8 mouse cellular contexts compared by ENCODE assay signal in genomic region chr11:99229641-99230260, GRCm38 (mm10). TPM values are rescaled to one million over a fixed set of nuclear protein-coding genes. Genes with fewer than 3 reads are reported as not detected.
A peak's percentile ranks its signal among the peaks of the same experiment; 100 is the strongest.
DNase-seq lines count a peak whose midpoint lies in the region; ATAC-seq lines count a peak whose summit lies in the region.

No protein-coding gene starts in this region.

- peak overlapping the region; percentile 99 for H3K27ac ChIP-seq in heart, embryonic 11.5 days (ENCODE audit: low read depth, low read length)
- H3K27ac ChIP-seq in embryonic facial prominence, embryonic 15.5 days (replicated peaks), result peak overlapping the region; percentile 99
- H3K27ac ChIP-seq in limb, embryonic 13.5 days, result peak overlapping the region; percentile 99

- no peaks in the 10 kb centered on the region for H3K9me3 ChIP-seq in heart, embryonic 11.5 days (replicated peaks; ENCODE audit: control insufficient read depth, low read length)
- no peaks in the 10 kb centered on the region for H3K9me3 ChIP-seq in embryonic facial prominence, embryonic 15.5 days (replicated peaks)
- H3K9me3 ChIP-seq in limb, embryonic 13.5 days, result no peaks in the 10 kb centered on the region

- H3K27me3 ChIP-seq in heart, embryonic 11.5 days (ENCODE audit: control insufficient read depth, insufficient read depth, low read length), result no peaks in the 10 kb centered on the region
- no peaks in the 10 kb centered on the region for H3K27me3 ChIP-seq in embryonic facial prominence, embryonic 15.5 days
- H3K27me3 ChIP-seq in limb, embryonic 13.5 days, result no peaks in the 10 kb centered on the region

- DNase-seq in heart, adult 11 months, result no peak
- DNase-seq in CD4-positive, CD25-positive, alpha-beta regulatory T cell, adult 2 months (ENCODE audit: low read depth, low spot score), result peak; percentile 32
- peak; percentile 42 for DNase-seq in retina, embryonic 14.5 days (ENCODE audit: low spot score)
- DNase-seq in ovary, postnatal 10 days (ENCODE audit: low spot score), result no peak
- no peak for DNase-seq in urinary bladder, postnatal 10 days (ENCODE audit: low spot score)

- H3K36me3 ChIP-seq in heart, embryonic 11.5 days (ENCODE audit: control insufficient read depth, insufficient read depth, low read length), result no peaks in the 10 kb centered on the region; the same call in 1 of the 2 replicates
- H3K36me3 ChIP-seq in embryonic facial prominence, embryonic 15.5 days, result peaks cover 25% of the 10 kb centered on the region
- peaks cover 30% of the 10 kb centered on the region for H3K36me3 ChIP-seq in limb, embryonic 13.5 days

- peak overlapping the region; percentile 100 for H3K9ac ChIP-seq in heart, embryonic 11.5 days (ENCODE audit: low read depth, low read length)
- peak overlapping the region; percentile 94 for H3K9ac ChIP-seq in embryonic facial prominence, embryonic 15.5 days
- peak overlapping the region; percentile 99 for H3K9ac ChIP-seq in limb, embryonic 13.5 days

- H3K4me3 ChIP-seq in heart, embryonic 11.5 days (ENCODE audit: low read depth, low read length), result peak overlapping the region; percentile 93
- H3K4me3 ChIP-seq in embryonic facial prominence, embryonic 15.5 days (replicated peaks), result peak overlapping the region; percentile 88
- H3K4me3 ChIP-seq in limb, embryonic 13.5 days, result peak overlapping the region; percentile 82

- under 1% methylated on average over 31 of the region's 31 CpGs for WGBS in heart, embryonic 11.5 days (ENCODE audit: insufficient replicate concordance)
- WGBS in embryonic facial prominence, embryonic 15.5 days, result under 1% methylated on average over 31 of the region's 31 CpGs
- WGBS in limb, embryonic 13.5 days, result 0% methylated on average over 29 of the region's 31 CpGs

- peaks cover 10% of the 10 kb centered on the region for H3K4me1 ChIP-seq in heart, embryonic 11.5 days (ENCODE audit: control insufficient read depth, insufficient read depth, low read length)
- H3K4me1 ChIP-seq in embryonic facial prominence, embryonic 15.5 days, result peaks cover 16% of the 10 kb centered on the region
- peaks cover 28% of the 10 kb centered on the region for H3K4me1 ChIP-seq in limb, embryonic 13.5 days

- peak overlapping the region; percentile 89 for H3K4me2 ChIP-seq in heart, embryonic 11.5 days
- peak overlapping the region; percentile 64 for H3K4me2 ChIP-seq in embryonic facial prominence, embryonic 15.5 days (replicated peaks)
- peak overlapping the region; percentile 78 for H3K4me2 ChIP-seq in limb, embryonic 13.5 days (replicated peaks)

- ATAC-seq in heart, embryonic 11.5 days (replicated peaks; ENCODE audit: insufficient number of reproducible peaks, low FRiP score, low TSS enrichment), result peak; percentile 47; the same call in 1 of the 2 replicates
- peak; percentile 9; the same call in 1 of the 2 replicates for ATAC-seq in embryonic facial prominence, embryonic 15.5 days (ENCODE audit: insufficient number of reproducible peaks, low FRiP score, low TSS enrichment, low read depth)
- 0 out of 2 replicates have a peak, but pooled peaks have one; percentile 13 for ATAC-seq in limb, embryonic 13.5 days (ENCODE audit: low FRiP score, low read depth)

RNA-seq across cellular contexts. Expression of gene Smarce1, which starts 1.1 kb away (rescaled TPM):
- 125 and 130 TPM in 2 replicates for polyA plus RNA-seq in heart, embryonic 11.5 days (2014; fragmentation: Nextera tagmentation; extraction: Ambion mirVana)
- polyA plus RNA-seq in embryonic facial prominence, embryonic 15.5 days (2015; fragmentation: Nextera tagmentation; extraction: Ambion mirVana), result 228 and 240 TPM in 2 replicates
- 327 and 346 TPM in 2 replicates for polyA plus RNA-seq in limb, embryonic 13.5 days (2015; fragmentation: Nextera tagmentation; extraction: Ambion mirVana)

RNA-seq across cellular contexts. Expression of gene Krt222, which starts 14.1 kb away (rescaled TPM):
- polyA plus RNA-seq in heart, embryonic 11.5 days (2014; fragmentation: Nextera tagmentation; extraction: Ambion mirVana), result 1.2 TPM in 2 replicates
- 0.71 and 0.79 TPM in 2 replicates for polyA plus RNA-seq in embryonic facial prominence, embryonic 15.5 days (2015; fragmentation: Nextera tagmentation; extraction: Ambion mirVana)
- polyA plus RNA-seq in limb, embryonic 13.5 days (2015; fragmentation: Nextera tagmentation; extraction: Ambion mirVana), result 0.17 and 0.24 TPM in 2 replicates

RNA-seq across cellular contexts. Expression of gene Krt24, which starts 55.3 kb away (rescaled TPM):
- polyA plus RNA-seq in heart, embryonic 11.5 days (2014; fragmentation: Nextera tagmentation; extraction: Ambion mirVana), result not detected in 2 replicates
- 2.9 and 4.7 TPM in 2 replicates for polyA plus RNA-seq in embryonic facial prominence, embryonic 15.5 days (2015; fragmentation: Nextera tagmentation; extraction: Ambion mirVana)
- 0.78 and 1.1 TPM in 2 replicates for polyA plus RNA-seq in limb, embryonic 13.5 days (2015; fragmentation: Nextera tagmentation; extraction: Ambion mirVana)

Comparison
In these comparisons a context has a peak if more than half of its experiments do, and no peak if none do; other contexts are left out.
1. DNase-seq: peak in CD4-positive, CD25-positive, alpha-beta regulatory T cell, adult 2 months (single experiment) and retina, embryonic 14.5 days (single experiment); none in heart, adult 11 months (single experiment), ovary, postnatal 10 days (single experiment) and urinary bladder, postnatal 10 days (single experiment).
2. Peak in every context shown above with its lines, with median percentiles within 50 percentile points of each other: ATAC-seq, H3K27ac ChIP-seq, H3K4me2 ChIP-seq, H3K4me3 ChIP-seq and H3K9ac ChIP-seq.